Mouse (Mus musculus): ENCODE measurements around the gene Apoa1. TPM values are rescaled to one million over a fixed set of nuclear protein-coding genes. Genes with fewer than 3 reads are reported as not detected.

The Apoa1 gene
- total and polyA plus RNA-seq, 3 experiments: 1.8 to 16.1 TPM; not detected in 1

DNA sequence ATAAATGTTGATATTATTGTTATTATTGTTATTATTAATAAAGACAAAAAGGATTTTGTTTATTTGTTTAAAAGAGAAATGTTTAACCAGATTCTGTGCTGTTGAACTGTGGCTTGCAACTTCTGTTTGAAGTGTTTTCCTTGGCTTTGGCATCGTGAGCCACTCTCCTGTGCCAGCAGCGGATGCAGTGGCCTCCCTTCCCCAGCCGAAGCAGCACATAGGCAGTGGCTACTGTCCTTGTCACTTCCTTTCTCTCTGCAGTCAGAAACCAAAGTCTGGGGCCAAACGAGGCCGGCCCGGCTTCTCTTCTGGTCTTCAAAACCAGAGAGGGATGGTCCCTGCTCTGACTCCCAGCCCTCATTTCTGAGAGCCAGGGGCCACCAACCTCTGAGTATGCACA is 5.3 kb upstream of the Apoa1 start:
- TF ChIP-seq RAD21 (IDR thresholded peaks at IDR 0.05; ENCODE audit: low read depth, low read length) (no peak), EP300 (IDR thresholded peaks at IDR 0.05; ENCODE audit: low read depth in 1 of 2, low read length in 2 of 2) (no peak), CHD2 (IDR thresholded peaks at IDR 0.05; ENCODE audit: low read length) (no peak), HCFC1 (IDR thresholded peaks at IDR 0.05; ENCODE audit: low read depth, low read length) (no peak), NELFE (IDR thresholded peaks at IDR 0.05; ENCODE audit: low read depth, low read length) (no peak), MYB (IDR thresholded peaks at IDR 0.05; ENCODE audit: low read depth, low read length) (no peak), POLR2AphosphoS2 (IDR thresholded peaks at IDR 0.05; ENCODE audit: low read length) (no peak)
- Histone ChIP-seq H3K4me1 (ENCODE audit: control insufficient read depth in 1 of 2, insufficient read depth in 2 of 2, low read length in 2 of 2) (peaks cover 15 to 32% of the 10 kb centered on the region in 2 experiments), H3K27me3 (ENCODE audit: control insufficient read depth in 1 of 2, insufficient read depth in 2 of 2, low read length in 2 of 2) (no peaks in the 10 kb centered on the region), H3K27ac (ENCODE audit: control insufficient read depth, low read depth, low read length) (no peak overlapping the region), H3K79me2 (ENCODE audit: control insufficient read depth, insufficient read depth, low read length, poor library complexity) (no peaks in the 10 kb centered on the region), H3K9me3 (replicated peaks; ENCODE audit: insufficient read depth, low read length) (no peaks in the 10 kb centered on the region), H3K9ac (ENCODE audit: control insufficient read depth, low read depth, low read length, poor library complexity, severe bottlenecking) (no peak overlapping the region), H3K36me3 (ENCODE audit: control insufficient read depth in 1 of 2, insufficient read depth in 2 of 2, low read length in 2 of 2) (peaks cover 3 to 31% of the 10 kb centered on the region in 2 experiments), H3K4me3 (ENCODE audit: control insufficient read depth in 1 of 2, insufficient read depth in 1 of 2, low read depth in 2 of 2, low read length in 2 of 2) (no peak overlapping the region)
- DNase-seq (ENCODE audit: low read depth, low spot score): no peak

DNA sequence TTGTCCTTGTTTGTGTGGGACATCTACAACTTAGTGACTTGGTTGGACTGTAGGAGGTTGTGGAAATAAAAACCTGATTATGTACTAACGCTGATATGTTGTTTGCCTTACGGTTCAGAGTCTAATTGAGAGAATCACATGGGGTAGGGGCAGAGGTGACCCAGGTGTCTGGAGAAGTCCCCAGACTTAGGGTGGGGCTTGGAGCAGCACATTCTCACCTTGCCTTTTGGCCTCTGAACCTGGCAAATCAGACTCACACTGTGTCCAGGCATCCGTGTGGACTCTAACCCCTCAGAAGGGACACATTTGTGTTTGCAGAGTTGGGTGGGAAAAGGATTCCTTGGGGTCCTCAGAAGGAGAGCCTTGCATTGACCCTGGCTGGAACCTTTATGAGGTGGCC is 4.3 kb upstream of the Apoa1 start:
- peaks cover 3 to 24% of the 10 kb centered on the region in 2 experiments for H3K36me3 ChIP-seq (ENCODE audit: control insufficient read depth in 1 of 2, insufficient read depth in 2 of 2, low read length in 2 of 2)
- DNase-seq (ENCODE audit: low read depth, low spot score): no peak
- H3K9ac ChIP-seq (ENCODE audit: control insufficient read depth, low read depth, low read length, poor library complexity, severe bottlenecking): no peak overlapping the region
- TF ChIP-seq ETS1 (IDR thresholded peaks at IDR 0.05; ENCODE audit: low read depth, low read length) (no peak), NELFE (IDR thresholded peaks at IDR 0.05; ENCODE audit: low read depth, low read length) (no peak), GABPA (IDR thresholded peaks at IDR 0.05; ENCODE audit: low read depth, low read length) (no peak), POLR2AphosphoS2 (IDR thresholded peaks at IDR 0.05; ENCODE audit: low read length) (no peak), ZKSCAN1 (IDR thresholded peaks at IDR 0.05; ENCODE audit: low read depth, low read length) (no peak), ZC3H11A (IDR thresholded peaks at IDR 0.05; ENCODE audit: low read depth, low read length) (no peak), BHLHE40 (IDR thresholded peaks at IDR 0.05; ENCODE audit: borderline replicate concordance, low read depth, low read length) (no peak), RCOR1 (IDR thresholded peaks at IDR 0.05; ENCODE audit: low read depth, low read length) (no peak), MYB (IDR thresholded peaks at IDR 0.05; ENCODE audit: low read depth, low read length) (no peak)
- no peaks in the 10 kb centered on the region for H3K27me3 ChIP-seq (ENCODE audit: control insufficient read depth in 1 of 2, insufficient read depth in 2 of 2, low read length in 2 of 2)
- peaks cover 13 to 28% of the 10 kb centered on the region in 2 experiments for H3K4me1 ChIP-seq (ENCODE audit: control insufficient read depth in 1 of 2, insufficient read depth in 2 of 2, low read length in 2 of 2)
- no peaks in the 10 kb centered on the region for H3K79me2 ChIP-seq (ENCODE audit: control insufficient read depth, insufficient read depth, low read length, poor library complexity)
- H3K4me3 ChIP-seq (ENCODE audit: control insufficient read depth in 1 of 2, insufficient read depth in 1 of 2, low read depth in 2 of 2, low read length in 2 of 2): no peak overlapping the region
- no peak overlapping the region for H3K27ac ChIP-seq (ENCODE audit: control insufficient read depth, low read depth, low read length)
- H3K9me3 ChIP-seq (replicated peaks; ENCODE audit: insufficient read depth, low read length): no peaks in the 10 kb centered on the region

DNA sequence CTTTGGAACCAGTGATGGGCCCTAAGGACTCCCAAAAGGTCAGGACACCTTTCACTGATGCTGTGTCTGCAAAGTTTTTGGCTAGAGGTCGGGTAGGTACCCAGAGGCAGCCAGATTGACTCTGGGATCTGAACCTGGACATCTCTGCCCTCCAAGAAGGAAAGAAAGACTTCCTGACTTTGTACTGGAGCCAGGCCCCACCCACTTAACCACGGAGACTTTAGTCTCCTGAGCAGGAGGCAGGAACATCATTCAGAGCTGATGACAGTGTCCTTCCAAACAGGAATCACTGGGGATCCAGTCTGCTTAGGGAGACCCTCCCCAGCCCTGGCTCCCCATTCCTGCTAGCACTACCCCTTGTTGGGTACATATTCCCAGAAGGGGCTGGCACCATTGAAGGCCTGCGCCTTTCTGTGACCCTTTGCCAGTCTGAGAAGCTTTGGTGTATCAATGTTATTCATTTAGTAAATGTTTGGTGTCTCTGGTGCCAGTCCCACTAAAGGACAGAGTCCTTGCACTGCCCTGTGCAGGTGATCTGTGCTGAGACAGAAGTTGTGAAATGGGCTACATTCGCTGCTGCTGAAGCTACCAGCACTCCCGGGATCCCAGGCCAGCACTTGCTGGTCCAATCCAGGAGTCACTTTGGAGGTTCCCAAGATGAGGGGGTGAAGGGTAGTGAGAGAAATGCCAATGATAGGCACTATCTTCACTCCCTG is 3.3 kb upstream of the Apoa1 start:
- H3K9ac ChIP-seq (ENCODE audit: control insufficient read depth, low read depth, low read length, poor library complexity, severe bottlenecking): no peak overlapping the region
- no peak for DNase-seq (ENCODE audit: low read depth, low spot score)
- peaks cover 3 to 24% of the 10 kb centered on the region in 2 experiments for H3K36me3 ChIP-seq (ENCODE audit: control insufficient read depth in 1 of 2, insufficient read depth in 2 of 2, low read length in 2 of 2)
- H3K27me3 ChIP-seq (ENCODE audit: control insufficient read depth in 1 of 2, insufficient read depth in 2 of 2, low read length in 2 of 2): no peaks in the 10 kb centered on the region
- H3K4me3 ChIP-seq (ENCODE audit: control insufficient read depth in 1 of 2, insufficient read depth in 1 of 2, low read depth in 2 of 2, low read length in 2 of 2): no peak overlapping the region
- H3K9me3 ChIP-seq (replicated peaks; ENCODE audit: insufficient read depth, low read length): no peaks in the 10 kb centered on the region
- peaks cover 13 to 31% of the 10 kb centered on the region in 2 experiments for H3K4me1 ChIP-seq (ENCODE audit: control insufficient read depth in 1 of 2, insufficient read depth in 2 of 2, low read length in 2 of 2)
- no peak for TF ChIP-seq ZMIZ1 (IDR thresholded peaks at IDR 0.05; ENCODE audit: low read depth, low read length)
- no peak for TF ChIP-seq SMC3 (IDR thresholded peaks at IDR 0.05; ENCODE audit: low read depth, low read length)
- no peak for TF ChIP-seq ELF1 (IDR thresholded peaks at IDR 0.05; ENCODE audit: low read depth, low read length)
- no peak for TF ChIP-seq MYB (IDR thresholded peaks at IDR 0.05; ENCODE audit: low read depth, low read length)
- TF ChIP-seq USF1 (IDR thresholded peaks at IDR 0.05; ENCODE audit: low read depth, low read length): no peak
- TF ChIP-seq MAX (IDR thresholded peaks at IDR 0.05; ENCODE audit: low read length): no peak
- TF ChIP-seq ZC3H11A (IDR thresholded peaks at IDR 0.05; ENCODE audit: low read depth, low read length): no peak
- no peak for TF ChIP-seq KAT2A (conservative IDR thresholded peaks at IDR 0.05; ENCODE audit: low read depth, low read length)
- TF ChIP-seq MYC (IDR thresholded peaks at IDR 0.05; ENCODE audit: low read depth, low read length): no peak
- TF ChIP-seq NRF1 (IDR thresholded peaks at IDR 0.05; ENCODE audit: insufficient read depth, low read depth, low read length, poor library complexity, severe bottlenecking): no peak
- TF ChIP-seq POLR2AphosphoS2 (IDR thresholded peaks at IDR 0.05; ENCODE audit: low read length): no peak
- no peak for TF ChIP-seq POLR2A (IDR thresholded peaks at IDR 0.05; ENCODE audit: control insufficient read depth in 1 of 2, insufficient read depth in 1 of 2, low read depth in 1 of 2, low read length in 2 of 2, poor library complexity in 1 of 2)
- TF ChIP-seq MAFK (IDR thresholded peaks at IDR 0.05; ENCODE audit: borderline replicate concordance, low read depth, low read length): no peak
- TF ChIP-seq ZNF384 (IDR thresholded peaks at IDR 0.05; ENCODE audit: low read depth, low read length): no peak
- H3K27ac ChIP-seq (ENCODE audit: control insufficient read depth, low read depth, low read length): no peak overlapping the region; the same call in 1 of the 2 replicates
- no peaks in the 10 kb centered on the region; the same call in 1 of the 2 replicates for H3K79me2 ChIP-seq (ENCODE audit: control insufficient read depth, insufficient read depth, low read length, poor library complexity)
